31 mouse cellular contexts compared by ENCODE assay signal in genomic region chr19:57164882-57165281, GRCm38 (mm10).
DNase-seq lines count a peak whose midpoint lies in the region; ATAC-seq and TF ChIP-seq lines count a peak whose summit lies in the region.
"Had no signal": no experiment of that assay in that cellular context is flagged by ENCODE, and none has a peak within 500 bp of the region (broad histone marks: within the 10 kb centered on the region; RNA-seq: fewer than 3 reads in every experiment).

No protein-coding gene starts in this region.

- peaks cover 26% of the 10 kb centered on the region for H3K36me3 ChIP-seq in heart, adult 2 months (ENCODE audit: control insufficient read depth, insufficient read depth, low read length)
- no peaks in the 10 kb centered on the region for H3K36me3 ChIP-seq in heart, embryonic 15.5 days
- H3K36me3 ChIP-seq: limb, embryonic 13.5 days; lung, embryonic 15.5 days; midbrain, embryonic 10.5 days; midbrain, embryonic 15.5 days; neural tube, embryonic 15.5 days; stomach, embryonic 15.5 days had no signal

- TF ChIP-seq POLR2A in cerebellum, adult 2 months (IDR thresholded peaks at IDR 0.05; ENCODE audit: borderline replicate concordance, insufficient read depth, low read length): no peak
- no peak for TF ChIP-seq POLR2A in heart, adult 2 months (IDR thresholded peaks at IDR 0.05; ENCODE audit: insufficient read depth, low read depth, low read length)

- intact Hi-C loops in heart, adult 2 months (cut with DNase I): loop anchor here (5.0 kb wide), 1 partner anchor 97 kb away; no protein-coding TSS in a partner anchor
- intact Hi-C loops in heart, postnatal 25 days (cut with DNase I): loop anchor here (5.0 kb wide), 1 partner anchor 92 kb away; no protein-coding TSS in a partner anchor

- no peak overlapping the region for H3K4me2 ChIP-seq in heart, embryonic 15.5 days
- H3K4me2 ChIP-seq: hindbrain, embryonic 14.5 days; limb, embryonic 13.5 days; liver, embryonic 11.5 days; lung, embryonic 15.5 days; midbrain, embryonic 15.5 days; neural tube, embryonic 15.5 days; stomach, embryonic 15.5 days had no signal

- no peak for ATAC-seq in heart, embryonic 15.5 days (replicated peaks; ENCODE audit: insufficient number of reproducible peaks, insufficient read depth, low FRiP score, low read depth)
- ATAC-seq in granulocyte monocyte progenitor cell, adult 5-6 weeks (replicated peaks; ENCODE audit: poor library complexity, severe bottlenecking): no peak
- ATAC-seq: activated CD4-positive, CD25-positive, alpha-beta regulatory T cell, adult 4 months; forebrain, embryonic 14.5 days; intestine, postnatal 0 days; midbrain, embryonic 15.5 days had no signal

- no peak overlapping the region for H3K9ac ChIP-seq in heart, adult 2 months (ENCODE audit: low read depth, low read length)
- no peak overlapping the region for H3K9ac ChIP-seq in heart, embryonic 15.5 days
- H3K9ac ChIP-seq: hindbrain, embryonic 14.5 days; limb, embryonic 13.5 days; lung, embryonic 15.5 days; midbrain, embryonic 15.5 days; neural tube, embryonic 15.5 days; stomach, embryonic 15.5 days had no signal

- no peak for DNase-seq in cerebellum, adult 2 months
- DNase-seq in cerebellum, adult 11 months: no peak
- DNase-seq in heart, adult 2 months: no peak
- no peak for DNase-seq in heart, adult 8-10 months (ENCODE audit: low spot score)
- DNase-seq in heart, postnatal 25 days (ENCODE audit: low spot score): no peak
- DNase-seq: adrenal gland, adult 2 months; adrenal gland, postnatal 36 days; cerebellum, adult 9-11 months; gastrocnemius, postnatal 14 days; heart, adult 18-20 months; heart, postnatal 36 days; kidney, adult 9 months; kidney, postnatal 10 days; retina, postnatal 1 day; right cerebral cortex, postnatal 14 days; thymus, postnatal 14 days had no signal

- peaks cover 36% of the 10 kb centered on the region for H3K4me1 ChIP-seq in cerebellum, adult 2 months (ENCODE audit: control insufficient read depth, insufficient read depth, low read length)
- peaks cover 27% of the 10 kb centered on the region for H3K4me1 ChIP-seq in heart, adult 2 months (ENCODE audit: control insufficient read depth, insufficient read depth, low read length)
- H3K4me1 ChIP-seq in heart, embryonic 15.5 days (replicated peaks): peaks cover 56% of the 10 kb centered on the region
- H3K4me1 ChIP-seq: lung, embryonic 15.5 days; midbrain, embryonic 10.5 days; neural tube, embryonic 15.5 days; stomach, embryonic 15.5 days had no signal

- no peak overlapping the region for H3K4me3 ChIP-seq in cerebellum, adult 2 months (replicated peaks; ENCODE audit: insufficient read depth, low read depth, low read length)
- no peak overlapping the region for H3K4me3 ChIP-seq in heart, adult 2 months
- H3K4me3 ChIP-seq in heart, embryonic 15.5 days: no peak overlapping the region
- H3K4me3 ChIP-seq: erythroblast, embryonic 14.5 days; limb, embryonic 13.5 days; lung, embryonic 15.5 days; midbrain, embryonic 10.5 days; midbrain, embryonic 15.5 days; neural tube, embryonic 15.5 days; stomach, embryonic 15.5 days had no signal

- no peak for TF ChIP-seq CTCF in cerebellum, adult 2 months (IDR thresholded peaks at IDR 0.05; ENCODE audit: borderline replicate concordance, insufficient read depth, low read depth, low read length)
- TF ChIP-seq CTCF in heart, adult 2 months (IDR thresholded peaks at IDR 0.05): no peak

- 21% methylated on average over 2 of the region's 2 CpGs for WGBS in cerebellum, adult 2 months
- 17% methylated on average over 2 of the region's 2 CpGs for WGBS in heart, adult 2 months
- 62% methylated on average over 2 of the region's 2 CpGs for WGBS in heart, embryonic 15.5 days

- 0 out of 2 replicates have a peak overlapping the region, but pooled peaks have one; percentile 17 for H3K27ac ChIP-seq in cerebellum, adult 2 months (ENCODE audit: insufficient read depth, low read length)
- H3K27ac ChIP-seq in heart, adult 2 months: peak overlapping the region; percentile 96
- H3K27ac ChIP-seq in heart, embryonic 15.5 days: peak overlapping the region; percentile 46; the same call in 1 of the 2 replicates
- H3K27ac ChIP-seq: hindbrain, embryonic 14.5 days; limb, embryonic 13.5 days; lung, embryonic 15.5 days; midbrain, embryonic 10.5 days; midbrain, embryonic 15.5 days; neural tube, embryonic 15.5 days; stomach, embryonic 15.5 days had no signal

- H3K79me2 ChIP-seq in heart, adult 2 months (replicated peaks; ENCODE audit: control insufficient read depth, insufficient read depth, low read length): no peaks in the 10 kb centered on the region; the same call in none of the 2 replicates

- TF ChIP-seq EP300 in heart, adult 2 months (IDR thresholded peaks at IDR 0.05; ENCODE audit: insufficient read depth, low read depth, low read length): no peak

- no peaks in the 10 kb centered on the region for H3K27me3 ChIP-seq in cerebellum, adult 2 months (ENCODE audit: control insufficient read depth, insufficient read depth, low read length)
- H3K27me3 ChIP-seq in heart, adult 2 months (ENCODE audit: control insufficient read depth, insufficient read depth, low read length): no peaks in the 10 kb centered on the region
- no peaks in the 10 kb centered on the region for H3K27me3 ChIP-seq in heart, embryonic 15.5 days
- H3K27me3 ChIP-seq: CH12.LX; lung, embryonic 15.5 days; midbrain, embryonic 15.5 days; neural tube, embryonic 15.5 days; stomach, embryonic 15.5 days had no signal

- no peaks in the 10 kb centered on the region for H3K9me3 ChIP-seq in heart, embryonic 15.5 days (replicated peaks)
- H3K9me3 ChIP-seq: limb, embryonic 13.5 days; lung, embryonic 15.5 days; midbrain, embryonic 10.5 days; midbrain, embryonic 15.5 days; neural tube, embryonic 15.5 days; stomach, embryonic 15.5 days had no signal

Comparison
In these comparisons a context has a peak if more than half of its experiments do, and no peak if none do; other contexts are left out.
1. H3K27ac ChIP-seq: peak in every context shown above with its lines; median percentile 96 in heart, adult 2 months; 46 in heart, embryonic 15.5 days; 17 in cerebellum, adult 2 months.